Mouse (Mus musculus): ENCODE results near the gene Tnik.
A peak's percentile ranks its signal among the peaks of the same experiment; 100 is the strongest.

Tnik gene

DNA sequence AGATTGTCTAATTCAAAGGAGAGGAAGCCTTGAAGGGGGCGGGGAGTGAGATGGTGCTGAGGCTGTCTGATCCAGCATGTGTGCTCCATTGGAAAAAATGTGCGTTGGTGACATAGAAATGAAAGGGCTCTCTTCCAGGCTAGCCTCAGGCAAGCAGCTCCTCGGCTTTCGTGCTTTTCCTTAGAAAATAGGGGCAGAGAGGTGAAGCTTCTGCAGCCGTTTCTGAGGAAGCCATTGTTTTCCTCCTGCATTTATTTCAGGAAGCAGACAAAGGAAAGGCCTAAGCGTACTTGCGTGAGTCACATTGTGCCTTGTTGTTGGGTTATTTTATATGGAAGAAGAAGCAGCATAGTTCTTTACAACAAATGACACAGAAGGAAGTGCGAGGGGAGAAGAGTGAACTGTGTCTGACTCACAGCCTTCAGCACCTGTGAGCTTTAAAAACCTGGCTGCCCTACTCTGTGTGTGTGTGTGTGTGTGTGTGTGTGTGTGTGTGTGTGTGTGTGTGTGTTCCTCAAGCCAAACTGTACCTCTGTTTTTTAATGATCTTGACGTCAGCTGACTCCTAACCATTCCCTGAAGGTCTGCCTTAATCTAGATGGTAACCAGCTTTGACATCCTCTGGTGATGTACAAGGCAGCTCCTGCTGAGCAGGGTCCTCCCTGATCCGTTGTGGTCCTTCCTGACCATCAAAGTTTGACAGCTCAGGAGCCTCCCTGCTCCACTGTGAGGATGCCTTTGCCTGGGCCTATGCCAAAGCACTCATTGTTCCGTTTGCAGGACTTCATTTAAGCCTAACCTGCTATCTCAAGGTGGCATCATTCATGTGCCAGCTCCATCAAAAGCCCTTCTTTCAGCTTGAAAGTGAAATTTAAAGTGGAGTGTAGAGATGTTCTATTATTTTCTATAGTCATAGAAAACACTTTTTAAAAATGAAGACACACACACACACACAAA lies 228.3 kb downstream of the Tnik start:
- DNase-seq: no peak

DNA sequence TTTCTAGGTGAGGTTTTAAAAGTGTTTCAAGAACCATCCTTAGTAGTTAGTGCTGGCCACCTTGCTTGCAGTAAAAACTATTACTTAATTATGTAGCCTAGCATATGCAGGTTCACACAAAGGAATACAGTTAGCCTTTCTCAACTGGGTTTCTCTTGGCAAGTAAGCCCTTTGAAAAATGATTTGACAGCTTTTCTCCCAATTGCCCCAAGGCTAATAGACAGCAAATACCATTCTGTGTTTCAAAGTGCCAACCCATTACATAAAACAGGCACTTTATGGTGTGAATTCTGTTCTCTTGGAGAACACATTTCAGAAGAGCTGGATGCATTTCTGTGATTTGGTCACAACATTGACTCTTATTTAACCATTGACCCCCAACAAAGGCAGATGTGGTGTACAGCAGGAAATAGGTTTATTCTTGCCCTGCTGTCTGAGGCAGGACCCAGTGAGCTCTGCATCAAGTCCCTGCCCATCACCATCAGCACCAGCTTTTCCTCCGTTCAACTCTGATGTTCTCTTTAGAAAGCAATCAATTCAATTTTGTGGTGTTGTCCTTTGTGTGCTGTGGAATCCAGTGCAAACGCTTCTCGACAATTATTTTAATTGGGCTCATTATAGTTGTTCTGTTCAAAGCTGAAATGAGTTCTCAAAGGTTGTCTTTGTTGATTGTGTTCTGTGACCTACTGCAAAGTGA lies 233.9 kb downstream of the Tnik start:
- no peak for DNase-seq

DNA sequence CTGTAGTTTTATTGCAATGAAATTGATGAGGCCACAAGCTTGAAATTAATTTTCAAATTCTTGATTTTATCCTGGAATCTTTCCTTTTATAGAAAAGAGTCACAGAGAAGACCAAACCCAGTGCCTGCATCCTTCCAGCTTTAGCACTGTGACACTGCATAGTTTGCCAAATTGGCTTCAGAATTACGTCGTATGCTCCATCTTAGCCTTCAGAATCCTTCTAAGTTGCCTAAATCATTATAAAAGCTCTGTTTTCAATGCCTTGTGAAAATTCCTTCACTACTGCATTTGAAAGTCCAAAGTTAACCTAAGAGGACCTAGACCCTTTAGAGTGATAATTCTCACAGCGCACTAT lies 234.5 kb downstream of the Tnik start:
- no peak for DNase-seq

- no peak for DNase-seq
Measured at GRCm38 (mm10) chr3:28502697-28503096, 239.7 kb downstream of the Tnik start.

GRCm38 (mm10) chr3:28509337-28509935 lies 246.4 kb downstream of the Tnik start:
- DNase-seq: no peak

DNA sequence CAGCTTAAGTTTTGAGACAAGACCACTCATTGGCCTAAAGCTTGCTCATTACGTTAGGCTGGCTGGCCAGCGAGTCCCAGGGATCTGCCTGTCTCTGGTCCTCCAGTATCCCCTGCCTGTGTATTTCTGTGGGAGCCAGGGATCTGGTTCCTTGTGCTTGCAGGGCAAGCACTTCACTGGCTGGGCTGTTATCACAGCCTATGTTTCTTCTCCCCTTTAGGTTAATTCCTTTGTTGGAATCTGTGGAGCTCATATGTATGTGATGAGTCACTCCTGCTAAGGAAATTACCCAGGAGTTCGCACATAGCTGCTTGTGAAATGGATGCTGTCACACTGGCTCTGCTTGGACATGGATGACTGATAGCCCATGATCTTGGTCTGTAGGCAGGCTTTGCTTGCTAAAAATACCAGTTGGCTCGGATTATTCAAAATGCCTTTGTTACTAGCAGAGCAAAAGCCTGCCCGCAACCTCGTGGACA lies 260.0 kb downstream of the Tnik start:
- DNase-seq: no peak

DNA sequence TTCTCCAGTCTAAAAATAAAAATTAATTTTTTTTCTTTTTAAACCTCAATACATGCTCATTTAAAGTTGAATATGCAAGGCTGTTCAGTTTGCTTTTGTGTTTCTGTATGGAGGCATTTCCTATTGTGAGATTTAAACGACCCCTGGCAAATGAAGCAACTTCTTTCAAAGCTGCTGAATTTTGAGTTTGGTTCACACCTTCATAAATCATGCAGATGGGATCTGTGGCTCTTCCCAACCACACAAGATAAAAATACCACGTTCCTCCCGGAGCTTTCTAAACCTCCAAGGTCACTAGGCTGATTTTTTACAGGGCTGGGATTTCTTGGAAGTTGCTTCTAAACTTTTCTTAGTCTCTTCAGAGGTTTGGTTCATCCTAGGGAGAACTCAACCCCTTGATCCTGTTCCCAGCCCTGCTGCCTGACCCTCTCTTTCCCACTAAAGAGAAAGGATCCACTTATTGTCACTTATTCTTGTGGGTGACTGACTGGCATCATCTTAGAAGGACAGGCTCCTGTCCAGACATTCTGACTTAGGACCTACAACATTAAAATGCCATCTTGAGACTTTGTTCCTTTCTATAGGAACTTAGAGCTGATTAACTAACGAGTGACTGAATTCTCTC lies 260.6 kb downstream of the Tnik start:
- no peak for DNase-seq

- no peak for DNase-seq
Measured at GRCm38 (mm10) chr3:28524562-28524961, 261.5 kb downstream of the Tnik start.

GRCm38 (mm10) chr3:28526671-28527070 lies 263.7 kb downstream of the Tnik start:
- no peak for DNase-seq

DNA sequence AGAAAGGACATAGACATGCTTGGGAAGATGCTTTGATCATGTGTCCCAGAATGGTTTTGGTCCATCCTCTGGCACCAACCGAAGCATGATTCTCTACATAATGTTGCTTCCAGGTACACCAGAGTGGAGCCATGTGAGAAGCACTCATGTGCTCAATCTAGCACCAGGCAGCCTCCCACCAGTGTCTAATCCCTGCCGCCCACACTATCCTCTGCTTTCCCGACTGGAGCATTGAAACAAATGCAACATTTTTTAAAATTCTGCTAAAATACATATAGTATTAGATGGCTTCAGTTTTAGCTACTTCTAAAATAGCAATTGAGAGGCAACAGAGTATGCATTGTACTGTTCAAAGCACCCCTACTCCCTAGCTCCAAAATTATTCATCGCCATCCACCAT lies 264.2 kb downstream of the Tnik start:
- no peak for DNase-seq

DNA sequence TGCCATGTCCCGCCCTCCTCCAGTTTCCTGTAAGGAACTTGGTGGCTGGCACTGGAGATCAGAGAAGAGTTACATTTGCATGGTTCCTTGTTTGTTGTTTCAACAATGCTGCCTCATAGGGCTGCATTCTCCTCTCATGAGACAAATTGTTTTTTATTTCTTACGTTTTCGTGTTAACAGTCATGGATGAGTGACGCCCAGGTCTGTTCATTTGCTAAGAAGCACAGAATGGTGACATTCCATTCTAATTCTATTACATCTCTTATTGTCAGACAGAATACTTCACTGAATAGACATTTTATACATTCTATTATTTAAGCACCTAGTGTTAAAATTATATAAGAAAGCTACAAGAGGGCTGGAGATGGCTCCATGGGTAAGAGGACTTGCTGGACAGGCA lies 266.5 kb downstream of the Tnik start:
- DNase-seq: no peak

- DNase-seq: no peak
Measured at GRCm38 (mm10) chr3:28531294-28531956, 268.4 kb downstream of the Tnik start.

DNA sequence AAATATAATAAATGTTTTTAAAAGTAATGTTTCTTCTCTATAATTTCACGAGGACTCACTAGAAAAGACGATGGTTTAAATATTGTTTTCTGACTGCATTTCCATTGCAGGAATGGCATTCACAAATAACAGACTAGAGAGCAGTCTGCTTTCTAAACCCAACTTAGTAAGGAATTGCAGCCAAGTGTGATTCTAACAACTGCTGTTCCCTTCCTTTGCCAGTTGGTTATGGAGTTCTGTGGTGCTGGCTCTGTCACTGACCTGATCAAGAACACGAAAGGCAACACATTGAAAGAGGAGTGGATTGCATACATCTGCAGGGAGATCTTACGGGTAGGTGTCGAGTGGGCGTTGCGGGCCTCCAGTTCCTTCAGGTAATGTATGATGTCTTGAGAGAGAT lies 269.7 kb downstream of the Tnik start:
- DNase-seq: no peak

- DNase-seq: no peak
Measured at GRCm38 (mm10) chr3:28540121-28540520, 277.1 kb downstream of the Tnik start.

DNA sequence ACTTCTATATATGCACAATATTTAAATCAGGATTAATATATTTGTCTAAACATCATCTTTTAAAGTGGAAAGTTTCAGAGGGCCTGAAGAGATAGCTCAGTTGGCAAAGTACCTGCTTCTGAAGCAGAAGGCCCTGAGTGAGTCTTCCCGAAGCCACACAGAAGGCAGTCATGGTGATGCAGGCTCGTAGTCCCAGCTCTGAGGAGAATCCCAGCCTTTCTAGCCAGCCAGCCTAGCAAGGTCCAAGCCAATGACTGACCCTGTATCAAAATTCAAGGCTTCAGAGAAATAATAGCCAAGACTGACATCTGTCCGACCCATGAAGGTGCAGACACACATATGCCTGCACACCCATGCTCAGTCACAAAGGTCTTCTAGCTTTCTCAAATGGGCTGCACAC lies 279.9 kb downstream of the Tnik start:
- no peak for DNase-seq

- no peak for DNase-seq
Measured at GRCm38 (mm10) chr3:28543380-28543984, 280.5 kb downstream of the Tnik start.

DNA sequence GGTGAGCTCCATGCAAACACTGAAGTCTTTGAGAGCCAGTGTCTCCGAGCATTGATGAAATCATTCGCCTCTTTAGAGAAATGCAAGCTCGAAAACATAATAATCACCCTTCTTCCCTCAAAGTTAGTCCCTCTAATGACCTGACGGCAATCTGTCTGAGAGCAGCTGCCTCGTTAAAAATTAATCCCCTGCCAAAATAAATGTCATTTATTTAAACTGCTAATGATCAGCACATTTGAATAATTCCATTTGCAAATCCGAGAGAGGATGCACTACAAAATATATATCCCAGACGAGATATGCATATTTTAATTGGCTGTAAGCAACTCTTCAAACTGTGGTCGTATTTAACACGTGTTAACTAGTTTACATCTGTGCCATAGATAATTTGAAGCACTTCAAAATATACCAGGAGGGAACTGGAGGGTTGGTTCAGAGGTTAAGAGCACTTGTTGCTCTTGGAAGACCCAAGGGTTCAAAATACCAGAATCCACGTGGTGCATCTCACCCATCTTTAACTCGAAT lies 281.4 kb downstream of the Tnik start:
- no peak for DNase-seq

DNA sequence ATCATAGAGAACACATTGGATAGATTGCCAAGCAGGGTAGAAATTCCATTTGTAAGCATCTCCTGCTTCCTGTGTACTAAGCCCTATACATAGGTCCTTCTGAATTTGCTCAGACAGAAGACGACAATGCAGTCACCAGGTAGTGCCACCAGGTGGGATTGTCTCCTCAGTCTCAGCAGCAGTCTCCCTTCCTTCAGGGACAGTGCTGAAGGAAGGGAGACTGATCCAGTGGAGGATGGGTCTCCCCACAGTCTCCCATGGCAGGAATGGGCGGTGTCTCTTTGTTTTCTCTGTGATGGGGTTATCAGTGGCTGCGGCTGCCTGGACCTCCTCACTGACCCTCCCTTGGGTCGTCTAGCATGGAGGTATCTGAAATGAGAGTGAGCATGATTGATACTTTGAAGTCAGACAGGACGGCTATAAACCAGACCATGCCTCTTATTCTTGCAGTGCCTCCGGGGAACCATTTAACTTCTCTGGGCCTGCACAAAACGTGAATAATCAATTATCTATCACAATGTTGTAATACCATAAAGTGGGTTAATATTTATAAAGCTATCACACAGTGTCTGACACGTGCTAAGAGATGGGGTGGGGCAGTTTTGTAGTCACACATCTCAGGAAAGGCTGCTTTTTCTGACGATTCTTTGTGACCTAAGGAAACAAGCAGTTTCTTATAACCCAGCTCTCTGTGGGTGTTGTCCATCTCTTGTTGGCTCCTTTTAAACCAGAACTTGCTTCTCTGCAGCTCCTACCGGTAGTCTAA lies 285.1 kb downstream of the Tnik start:
- no peak for DNase-seq

- no peak for DNase-seq
Measured at GRCm38 (mm10) chr3:28549391-28549790, 286.4 kb downstream of the Tnik start.

GRCm38 (mm10) chr3:28550497-28551093 lies 287.6 kb downstream of the Tnik start:
- DNase-seq: peak; percentile 89

DNA sequence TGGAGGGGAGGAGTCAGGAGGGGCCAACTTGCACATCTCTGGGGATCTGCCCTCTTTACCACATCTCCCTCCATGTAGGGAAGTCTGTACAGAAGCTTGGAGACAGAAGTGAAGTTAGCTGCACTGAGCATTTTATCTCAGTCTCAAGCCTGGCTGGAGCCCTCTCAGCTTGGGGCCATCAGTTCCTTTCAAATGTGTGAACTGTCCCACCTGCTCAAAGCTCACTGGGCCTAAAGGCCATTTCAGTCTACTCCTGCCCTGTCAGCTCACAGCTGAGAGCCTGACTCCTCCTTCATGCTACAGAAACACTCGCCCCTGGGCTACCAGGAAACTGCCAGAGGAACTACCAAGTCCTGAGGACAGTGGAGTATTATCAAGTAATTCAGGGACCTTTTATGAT lies 288.7 kb downstream of the Tnik start:
- peak; percentile 36 for DNase-seq

Data from cerebellum, adult 9-11 months (tissue).